Mouse (Mus musculus) neural tube, embryonic 10.5 days (tissue): Measurements from ENCODE around the gene Bmp6.

Experiments
- DNase-seq: peaks from one replicate; pipeline ENCODE4 v3.0.0-alpha.2; 2017; ENCODE audit warnings: low spot score; ENCODE audit errors: extremely low spot score

The Bmp6 gene

DNA sequence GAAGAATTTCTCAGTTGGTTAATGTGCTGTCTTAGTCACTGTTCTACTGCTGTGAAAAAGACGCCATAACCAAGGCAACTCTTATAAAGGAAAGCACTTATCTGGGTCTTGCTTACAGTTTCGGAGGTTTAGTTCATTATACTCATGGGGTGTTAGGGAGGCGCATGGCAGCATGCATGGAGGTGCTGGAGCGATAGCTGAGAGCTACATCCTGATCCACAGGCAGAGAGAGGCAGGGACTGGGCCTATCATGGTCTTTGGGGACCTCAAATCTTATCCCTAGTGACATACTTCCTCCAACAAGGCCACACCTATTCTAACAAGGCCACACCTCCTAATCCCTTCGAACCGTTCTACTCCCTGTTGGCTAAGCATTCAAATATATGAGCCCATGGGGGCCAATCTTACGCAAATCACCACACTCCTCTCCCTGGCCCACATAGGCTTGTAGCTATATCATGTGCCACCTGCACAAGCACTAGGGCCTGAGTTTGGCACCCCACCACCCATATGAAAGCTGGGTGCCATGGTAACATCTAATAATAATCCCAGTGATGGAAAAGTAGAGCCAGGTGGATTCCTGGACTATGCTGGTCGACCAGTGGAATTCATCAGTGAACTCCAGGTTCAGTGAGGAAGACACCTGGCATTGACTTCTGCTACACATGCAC lies 198.7 kb downstream of the Bmp6 start:
- no peak for DNase-seq

GRCm38 (mm10) chr13:38544769-38545445 lies 200.0 kb downstream of the Bmp6 start:
- no peak for DNase-seq

DNA sequence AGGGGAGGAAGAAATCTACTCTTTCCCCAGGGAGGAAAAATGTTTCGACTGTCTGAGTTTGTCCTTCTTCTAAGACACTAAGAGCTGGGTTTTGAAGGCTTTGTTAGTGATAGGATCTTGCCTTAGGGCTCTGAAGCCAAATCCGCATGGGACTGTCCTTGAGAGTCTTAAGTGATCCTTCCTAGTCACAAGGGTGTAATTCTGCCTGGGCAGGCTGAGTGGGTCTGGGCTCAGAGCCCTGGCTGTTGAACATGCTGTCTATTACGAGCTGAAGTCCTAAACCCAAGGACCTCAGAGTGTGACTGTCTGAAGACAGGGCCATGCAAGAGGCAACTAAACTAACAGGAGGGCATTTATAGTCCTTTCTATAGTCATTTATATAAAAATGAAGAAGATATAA lies 200.6 kb downstream of the Bmp6 start:
- DNase-seq: no peak

DNA sequence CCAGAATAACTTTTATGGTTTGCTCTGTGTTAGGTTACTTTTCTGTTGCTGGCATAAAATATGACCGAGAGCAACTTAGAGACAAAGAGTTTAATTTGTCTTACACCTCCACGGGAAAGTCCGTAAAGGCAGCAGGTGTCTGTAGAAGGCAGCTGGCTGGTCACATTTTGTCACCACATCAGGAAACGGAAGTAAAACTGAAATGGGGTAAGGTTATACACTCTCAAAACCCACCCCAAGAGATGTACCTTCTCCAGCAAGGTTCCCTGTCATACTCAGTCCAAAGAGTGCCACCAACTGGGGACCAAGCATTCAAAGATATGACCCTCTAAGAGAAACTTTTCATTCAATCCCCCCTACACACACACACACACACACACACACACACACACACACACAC lies 201.8 kb downstream of the Bmp6 start:
- DNase-seq: no peak

DNA sequence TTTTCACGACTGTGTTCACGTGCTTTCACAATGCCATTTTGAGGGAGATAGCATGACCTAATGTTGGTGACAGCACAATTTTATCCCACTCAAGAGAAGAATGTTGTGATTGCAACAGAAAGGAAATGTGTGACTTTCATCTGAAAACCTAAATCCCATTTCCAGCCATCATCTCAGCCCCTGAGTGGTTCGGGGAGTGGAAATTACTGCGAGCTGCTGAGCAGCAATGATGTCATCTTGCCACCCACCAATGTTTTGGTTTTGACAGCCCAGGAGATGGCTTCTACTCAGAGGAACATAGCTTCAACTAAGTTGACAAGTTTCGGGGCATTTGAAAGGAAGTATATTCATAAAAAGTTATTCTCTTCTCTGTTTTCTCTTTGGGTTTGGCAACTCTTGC lies 202.8 kb downstream of the Bmp6 start:
- no peak for DNase-seq

DNA sequence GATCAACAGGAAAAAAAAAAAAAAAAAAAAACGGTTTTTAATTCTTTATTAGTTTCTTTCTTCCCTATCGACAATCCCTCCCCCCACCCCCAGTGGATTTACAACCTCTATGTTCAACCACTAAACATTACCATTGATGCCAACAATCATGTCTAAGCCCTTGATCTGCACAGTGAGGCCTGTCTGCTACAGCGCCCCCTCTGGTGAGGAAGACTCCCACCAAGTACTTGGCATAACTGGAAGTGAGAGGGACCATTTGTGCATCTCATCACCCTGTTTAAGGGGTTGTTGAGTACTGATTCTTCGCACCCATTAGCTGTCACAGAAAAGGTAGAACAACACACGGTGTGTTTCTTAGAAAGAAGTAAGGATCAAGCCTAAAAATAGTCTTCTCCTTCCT lies 203.8 kb downstream of the Bmp6 start:
- DNase-seq: no peak
